Mouse (Mus musculus) ES-Bruce4 (cell line): ENCODE results near the gene Iqschfp. TPM values are rescaled to one million over a fixed set of nuclear protein-coding genes. Genes with fewer than 3 reads are reported as not detected.

Source experiments
- H3K27ac ChIP-seq: 2 replicates; pipeline ENCODE4 v1.5.1; 2012; ENCODE audit warnings: low read length, inconsistent platforms; ENCODE audit not compliant: insufficient read depth
- H3K27me3 ChIP-seq: 2 replicates; pipeline ENCODE4 v1.6.1; 2012; ENCODE audit warnings: mild to moderate bottlenecking, low read length, inconsistent platforms; ENCODE audit not compliant: control insufficient read depth, poor library complexity, insufficient read depth, severe bottlenecking
- H3K36me3 ChIP-seq: 2 replicates; pipeline ENCODE4 v1.6.1; 2012; ENCODE audit warnings: inconsistent platforms, mild to moderate bottlenecking, low read length, moderate library complexity; ENCODE audit not compliant: control insufficient read depth, poor library complexity, insufficient read depth, severe bottlenecking
- H3K4me1 ChIP-seq: one replicate; pipeline ENCODE4 v1.8.1; 2011; ENCODE audit warnings: low read length; ENCODE audit not compliant: control insufficient read depth, insufficient read depth
- H3K4me3 ChIP-seq: 2 replicates; pipeline ENCODE4 v1.5.1; 2011; ENCODE audit warnings: low read depth, mild to moderate bottlenecking, low read length
- H3K9ac ChIP-seq: 2 replicates; pipeline ENCODE4 v1.6.1; 2012; ENCODE audit warnings: low read depth, mild to moderate bottlenecking, inconsistent platforms; ENCODE audit not compliant: poor library complexity, severe bottlenecking
- H3K9me3 ChIP-seq: replicated peaks from 2 replicates; pipeline ENCODE4 v1.6.1; 2012; ENCODE audit warnings: mild to moderate bottlenecking, low read length, inconsistent platforms; ENCODE audit not compliant: control insufficient read depth, poor library complexity, insufficient read depth, severe bottlenecking
- CTCF ChIP-seq: IDR thresholded peaks from one replicate; pipeline ENCODE4 v1.8.1; 2011; ENCODE audit warnings: low read depth, low read length
- EP300 ChIP-seq: IDR thresholded peaks from 2 replicates; pipeline ENCODE4 v1.6.1; 2011; ENCODE audit warnings: low read depth, low read length; ENCODE audit not compliant: insufficient read depth
- POLR2A ChIP-seq: IDR thresholded peaks from one replicate; pipeline ENCODE4 v1.8.1; 2011; ENCODE audit warnings: low read length; ENCODE audit not compliant: insufficient read depth
- polyA plus RNA-seq: library from polyadenylated mRNA; stranded (reverse); fragments of >200 nt; gene quantifications from 2 replicates; pipeline ENCODE4 v1.2.4, GENCODE M21; 2011; ENCODE audit warnings: low read depth; ENCODE audit not compliant: missing spikeins, insufficient read depth, insufficient read length

Iqschfp gene
- polyA plus RNA-seq, 1 experiment = not detected

GRCm38 (mm10) chr3:68541688-68542087 lies 649.7 kb downstream of the Iqschfp start:
- no peak for TF ChIP-seq EP300
- no peak for TF ChIP-seq POLR2A
- no peak for TF ChIP-seq CTCF
- Histone ChIP-seq H3K36me3 (no peaks in the 10 kb centered on the region), H3K9ac (no peak overlapping the region), H3K9me3 (peaks cover 7% of the 10 kb centered on the region), H3K4me3 (no peak overlapping the region), H3K4me1 (peaks cover 2% of the 10 kb centered on the region), H3K27ac (no peak overlapping the region), H3K27me3 (no peaks in the 10 kb centered on the region)

GRCm38 (mm10) chr3:68542944-68543501 lies 651.0 kb downstream of the Iqschfp start:
- TF ChIP-seq CTCF (peak; percentile 41), POLR2A (no peak), EP300 (no peak)
- no peaks in the 10 kb centered on the region for H3K36me3 ChIP-seq
- H3K27me3 ChIP-seq = no peaks in the 10 kb centered on the region
- peaks cover 2% of the 10 kb centered on the region for H3K4me1 ChIP-seq
- H3K27ac ChIP-seq = no peak overlapping the region
- peak overlapping the region; percentile 23; the same call in 1 of the 2 replicates for H3K4me3 ChIP-seq
- no peaks in the 10 kb centered on the region for H3K9me3 ChIP-seq
- no peak overlapping the region for H3K9ac ChIP-seq

GRCm38 (mm10) chr3:68544811-68545210 lies 652.8 kb downstream of the Iqschfp start:
- no peak for TF ChIP-seq CTCF
- no peak for TF ChIP-seq POLR2A
- no peak for TF ChIP-seq EP300
- Histone ChIP-seq H3K9me3 (no peaks in the 10 kb centered on the region), H3K9ac (no peak overlapping the region), H3K36me3 (no peaks in the 10 kb centered on the region), H3K27me3 (no peaks in the 10 kb centered on the region), H3K4me1 (peaks cover 2% of the 10 kb centered on the region), H3K27ac (no peak overlapping the region), H3K4me3 (no peak overlapping the region)

GRCm38 (mm10) chr3:68545898-68546297 lies 653.9 kb downstream of the Iqschfp start:
- H3K4me3 ChIP-seq = no peak overlapping the region
- H3K36me3 ChIP-seq = no peaks in the 10 kb centered on the region
- no peak overlapping the region for H3K27ac ChIP-seq
- TF ChIP-seq CTCF (no peak), POLR2A (no peak), EP300 (no peak)
- peaks cover 2% of the 10 kb centered on the region for H3K4me1 ChIP-seq
- H3K27me3 ChIP-seq = no peaks in the 10 kb centered on the region
- H3K9ac ChIP-seq = no peak overlapping the region
- no peaks in the 10 kb centered on the region for H3K9me3 ChIP-seq

- Histone ChIP-seq H3K27me3 (no peaks in the 10 kb centered on the region), H3K9me3 (no peaks in the 10 kb centered on the region), H3K27ac (no peak overlapping the region), H3K9ac (no peak overlapping the region), H3K4me3 (no peak overlapping the region), H3K36me3 (no peaks in the 10 kb centered on the region), H3K4me1 (no peaks in the 10 kb centered on the region)
- no peak for TF ChIP-seq POLR2A
- no peak for TF ChIP-seq EP300
- TF ChIP-seq CTCF = no peak
Measured at GRCm38 (mm10) chr3:68555087-68555662, 663.1 kb downstream of the Iqschfp start.

- no peaks in the 10 kb centered on the region for H3K36me3 ChIP-seq
- H3K9ac ChIP-seq = no peak overlapping the region
- H3K27ac ChIP-seq = no peak overlapping the region
- no peaks in the 10 kb centered on the region for H3K27me3 ChIP-seq
- no peaks in the 10 kb centered on the region for H3K9me3 ChIP-seq
- TF ChIP-seq EP300 (no peak), POLR2A (no peak), CTCF (no peak)
- no peak overlapping the region for H3K4me3 ChIP-seq
- H3K4me1 ChIP-seq = no peaks in the 10 kb centered on the region
Measured at GRCm38 (mm10) chr3:68556891-68557290, 664.9 kb downstream of the Iqschfp start.
